Mouse (Mus musculus) kidney, embryonic 14.5 days (tissue): Measurements from ENCODE around the gene Hoxd3. TPM values are rescaled to one million over a fixed set of nuclear protein-coding genes. Genes with fewer than 3 reads are reported as not detected.

Experiments
- ATAC-seq: fragments of 200-750 bp; cut with Nextera tagmentation; 2 replicates; pipeline ENCODE4 v1.8.0; 2017; ENCODE audit warnings: moderate number of reproducible peaks, mild to moderate bottlenecking, moderate TSS enrichment, moderate library complexity; ENCODE audit not compliant: low FRiP score, low TSS enrichment
- H3K27ac ChIP-seq: fragments of 300-500 bp; sonication (generic); 2 replicates; pipeline ENCODE4 v1.5.1; 2014; ENCODE audit warnings: low read depth, mild to moderate bottlenecking, low read length, moderate library complexity, mixed read lengths
- H3K27me3 ChIP-seq: fragments of 300-500 bp; sonication (generic); 2 replicates; pipeline ENCODE4 v1.6.1; 2014; ENCODE audit warnings: mild to moderate bottlenecking, low read length; ENCODE audit not compliant: control insufficient read depth, insufficient read depth
- H3K36me3 ChIP-seq: fragments of 300-500 bp; sonication (generic); 2 replicates; pipeline ENCODE4 v1.6.1; 2014; ENCODE audit warnings: low read length, mixed read lengths; ENCODE audit not compliant: control insufficient read depth, insufficient read depth
- H3K4me1 ChIP-seq: fragments of 300-500 bp; sonication (generic); 2 replicates; pipeline ENCODE4 v1.6.1; 2014; ENCODE audit warnings: low read length, mixed read lengths; ENCODE audit not compliant: control insufficient read depth, insufficient read depth
- H3K4me2 ChIP-seq: fragments of 300-500 bp; sonication (generic); replicated peaks from 2 replicates; pipeline ENCODE4 v1.6.1; 2014; ENCODE audit warnings: low read depth, mild to moderate bottlenecking, low read length
- H3K4me3 ChIP-seq: fragments of 300-500 bp; sonication (generic); 2 replicates; pipeline ENCODE4 v1.5.1; 2014; ENCODE audit warnings: mild to moderate bottlenecking, low read length
- H3K9ac ChIP-seq: fragments of 300-500 bp; sonication (generic); 2 replicates; pipeline ENCODE4 v1.6.1; 2014; ENCODE audit warnings: low read depth, mild to moderate bottlenecking, low read length, moderate library complexity
- H3K9me3 ChIP-seq: fragments of 300-500 bp; sonication (generic); 2 replicates; pipeline ENCODE4 v1.6.1; 2016; ENCODE audit warnings: low read length; ENCODE audit not compliant: control insufficient read depth
- WGBS: fragments of 180-500 bp; shearing (Covaris S2); extraction: QIAGEN DNeasy Blood & Tissue Kit; methylation state at CpG from one replicate; pipeline ENCODE4 v1.1.7; 2014; 5-methylcytosine and 5-hydroxymethylcytosine counted together
- polyA plus RNA-seq: library from polyadenylated mRNA; unstranded; fragments of >200 nt; fragmentation: Nextera tagmentation; extraction: Ambion mirVana; gene quantifications from 2 replicates; pipeline ENCODE4 v1.2.1, GENCODE M21; 2014

The Hoxd3 gene
- polyA plus RNA-seq, 1 experiment from 2014 or later, result 12.6 TPM

DNA sequence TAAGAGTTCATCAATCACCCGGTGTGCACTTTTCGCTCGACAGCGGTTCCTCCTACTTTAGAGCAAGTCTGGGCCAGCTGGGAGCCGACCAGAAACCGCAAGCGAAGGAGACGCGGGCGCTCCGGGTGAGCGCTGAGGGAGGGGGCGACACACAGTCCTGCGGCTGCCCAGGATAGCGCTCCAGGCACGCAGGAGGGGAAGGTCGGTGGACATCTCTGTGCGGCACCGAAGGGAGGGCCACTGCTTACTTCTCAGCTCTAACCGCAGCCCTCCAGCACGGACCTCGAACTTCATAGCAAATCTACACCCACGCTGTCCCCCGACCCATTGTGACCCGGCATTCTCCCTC lies 41.4 kb downstream of the Hoxd3 start:
- WGBS, result 1% methylated on average over 24 of the region's 25 CpGs
- Histone ChIP-seq H3K27ac (peak overlapping the region; percentile 20; the same call in 1 of the 2 replicates), H3K27me3 (peaks cover 7% of the 10 kb centered on the region; the same call in 1 of the 2 replicates), H3K36me3 (no peaks in the 10 kb centered on the region), H3K9ac (peak overlapping the region; percentile 51), H3K4me1 (peaks cover 28% of the 10 kb centered on the region), H3K4me2 (peak overlapping the region; percentile 69), H3K9me3 (0 out of 2 replicates have a peak, but pooled peaks cover 4% of the 10 kb centered on the region), H3K4me3 (peak overlapping the region; percentile 40)
- no peak; the same call in none of the 2 replicates for ATAC-seq

DNA sequence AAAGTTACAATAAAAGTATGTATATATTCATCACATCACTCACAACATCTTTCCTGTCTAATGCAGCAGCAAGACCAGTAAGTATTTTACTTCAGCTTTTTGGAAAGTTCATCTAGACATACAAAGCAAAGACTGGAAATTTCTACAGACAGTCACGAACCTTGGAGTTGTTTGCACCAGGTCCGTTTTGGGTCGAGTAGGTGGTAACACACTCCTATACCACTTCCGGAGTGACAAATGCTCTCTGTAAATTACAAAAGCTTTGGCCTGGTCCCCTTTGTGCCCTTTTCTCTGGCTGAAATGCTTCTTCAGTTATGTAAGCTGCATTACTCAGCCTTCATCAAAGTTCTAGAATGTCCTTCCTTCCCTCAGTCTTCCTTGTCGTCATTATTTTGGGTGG lies 42.0 kb downstream of the Hoxd3 start:
- no peak overlapping the region; the same call in 1 of the 2 replicates for H3K4me2 ChIP-seq
- H3K36me3 ChIP-seq, result no peaks in the 10 kb centered on the region
- H3K27me3 ChIP-seq, result peaks cover 7% of the 10 kb centered on the region; the same call in 1 of the 2 replicates
- no peak overlapping the region for H3K9ac ChIP-seq
- peaks cover 26% of the 10 kb centered on the region for H3K4me1 ChIP-seq
- ATAC-seq, result no peak
- 0 out of 2 replicates have a peak overlapping the region, but pooled peaks have one; percentile 20 for H3K27ac ChIP-seq
- 24% methylated on average over 5 of the region's 5 CpGs for WGBS
- H3K4me3 ChIP-seq, result no peak overlapping the region; the same call in 1 of the 2 replicates
- 0 out of 2 replicates have a peak, but pooled peaks cover 4% of the 10 kb centered on the region for H3K9me3 ChIP-seq

DNA sequence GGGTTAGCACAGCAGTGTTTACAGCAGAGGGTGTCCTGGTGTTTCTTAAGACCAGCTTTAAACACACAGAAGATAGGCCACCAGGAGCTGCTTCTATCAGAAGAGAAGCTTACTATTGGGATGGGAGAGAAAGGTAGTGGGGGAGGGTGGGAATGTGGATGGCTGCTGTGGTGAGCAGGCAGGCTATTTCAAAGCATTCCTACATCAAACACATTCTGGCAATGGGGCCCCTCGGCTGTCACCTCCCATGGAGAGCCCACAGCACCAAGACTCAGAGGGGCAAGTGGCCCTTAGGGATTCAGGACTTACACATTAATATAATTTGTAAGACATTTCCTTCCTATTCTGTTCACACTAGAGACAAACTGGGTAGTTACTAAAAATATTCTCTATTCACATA lies 48.4 kb downstream of the Hoxd3 start:
- 0% methylated on average over 1 of the region's 1 CpGs for WGBS
- H3K4me1 ChIP-seq, result peaks cover 17% of the 10 kb centered on the region
- H3K4me3 ChIP-seq, result no peak overlapping the region
- H3K36me3 ChIP-seq, result no peaks in the 10 kb centered on the region
- no peak overlapping the region for H3K27ac ChIP-seq
- H3K9ac ChIP-seq, result no peak overlapping the region
- ATAC-seq, result no peak
- no peak overlapping the region for H3K4me2 ChIP-seq
- 0 out of 2 replicates have a peak, but pooled peaks cover 4% of the 10 kb centered on the region for H3K9me3 ChIP-seq
- peaks cover 28% of the 10 kb centered on the region for H3K27me3 ChIP-seq

DNA sequence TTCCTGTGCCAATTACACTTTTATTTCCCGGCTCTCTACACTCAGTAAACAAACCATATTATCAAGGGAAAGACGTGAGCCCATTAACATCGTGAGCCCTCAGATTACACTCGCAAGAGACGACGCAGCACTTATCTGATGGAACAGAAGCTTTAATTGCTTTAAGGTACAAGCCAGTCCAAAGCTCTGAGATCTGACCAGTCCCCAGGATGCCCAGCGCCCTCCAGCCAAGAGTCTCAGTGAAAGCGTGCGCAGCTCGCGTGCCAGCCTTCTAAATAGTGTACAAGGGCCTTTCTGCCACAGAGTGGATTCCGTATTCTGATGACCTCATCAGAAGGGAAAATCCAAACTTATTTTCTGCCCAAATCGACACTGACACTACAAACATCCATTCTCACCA lies 50.2 kb downstream of the Hoxd3 start:
- no peak for ATAC-seq
- H3K9ac ChIP-seq, result no peak overlapping the region
- H3K27me3 ChIP-seq, result peaks cover 28% of the 10 kb centered on the region
- peak overlapping the region; percentile 98 for H3K4me2 ChIP-seq
- H3K36me3 ChIP-seq, result no peaks in the 10 kb centered on the region
- under 1% methylated on average over 13 of the region's 13 CpGs for WGBS
- H3K9me3 ChIP-seq, result no peaks in the 10 kb centered on the region
- peak overlapping the region; percentile 58 for H3K4me3 ChIP-seq
- no peak overlapping the region for H3K27ac ChIP-seq
- H3K4me1 ChIP-seq, result peaks cover 17% of the 10 kb centered on the region

DNA sequence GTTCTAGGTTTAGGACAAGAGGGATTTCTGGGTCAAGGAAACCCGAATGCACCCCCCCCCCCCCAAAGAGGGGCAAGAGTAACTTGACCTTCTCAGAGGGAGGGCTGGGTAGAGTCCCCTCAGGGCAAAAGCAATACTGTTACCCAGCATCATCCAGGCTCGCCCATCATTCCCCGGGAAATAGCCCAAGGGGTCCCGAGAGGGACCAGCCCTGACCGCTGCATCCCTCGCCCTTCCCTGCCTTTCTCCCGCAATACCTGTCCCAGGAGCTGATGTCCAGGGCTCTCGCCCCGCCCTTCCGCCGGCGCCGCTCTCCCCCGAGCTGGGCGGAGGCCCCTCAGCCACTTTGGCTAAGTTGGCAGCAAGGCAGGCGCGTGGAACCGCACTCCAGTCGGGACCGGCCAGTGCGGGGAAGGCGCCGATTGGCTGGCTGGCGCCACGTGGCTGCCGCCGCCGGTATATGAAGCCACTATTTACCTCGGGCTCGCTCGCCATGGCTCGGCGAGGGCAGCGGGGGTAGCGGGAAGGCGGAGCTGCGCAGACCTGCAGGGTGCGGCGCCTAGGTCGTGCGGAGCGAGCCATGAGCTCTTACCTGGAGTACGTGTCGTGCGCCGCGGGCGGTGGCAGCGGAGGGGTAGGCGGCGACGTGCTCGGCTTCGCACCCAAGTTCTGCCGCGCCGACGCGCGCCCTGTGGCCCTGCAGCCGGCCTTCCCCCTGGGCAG lies 51.0 kb downstream of the Hoxd3 start, which contains the start of gene Hoxd1:
Gene Hoxd1 (plus strand): TSS at position 459 of the 723 bp plus-strand sequence.
- under 1% methylated on average over 54 of the region's 61 CpGs for WGBS
- peaks cover 17% of the 10 kb centered on the region for H3K4me1 ChIP-seq
- no peaks in the 10 kb centered on the region for H3K36me3 ChIP-seq
- no peaks in the 10 kb centered on the region for H3K9me3 ChIP-seq
- H3K27me3 ChIP-seq, result peaks cover 28% of the 10 kb centered on the region
- ATAC-seq, result peak; percentile 91
- H3K27ac ChIP-seq, result no peak within 1 kb of the TSS
- H3K4me3 ChIP-seq, result peak within 1 kb of the TSS; percentile 58
- peak within 1 kb of the TSS; percentile 98 for H3K4me2 ChIP-seq
- peak within 1 kb of the TSS; percentile 58; the same call in 1 of the 2 replicates for H3K9ac ChIP-seq

DNA sequence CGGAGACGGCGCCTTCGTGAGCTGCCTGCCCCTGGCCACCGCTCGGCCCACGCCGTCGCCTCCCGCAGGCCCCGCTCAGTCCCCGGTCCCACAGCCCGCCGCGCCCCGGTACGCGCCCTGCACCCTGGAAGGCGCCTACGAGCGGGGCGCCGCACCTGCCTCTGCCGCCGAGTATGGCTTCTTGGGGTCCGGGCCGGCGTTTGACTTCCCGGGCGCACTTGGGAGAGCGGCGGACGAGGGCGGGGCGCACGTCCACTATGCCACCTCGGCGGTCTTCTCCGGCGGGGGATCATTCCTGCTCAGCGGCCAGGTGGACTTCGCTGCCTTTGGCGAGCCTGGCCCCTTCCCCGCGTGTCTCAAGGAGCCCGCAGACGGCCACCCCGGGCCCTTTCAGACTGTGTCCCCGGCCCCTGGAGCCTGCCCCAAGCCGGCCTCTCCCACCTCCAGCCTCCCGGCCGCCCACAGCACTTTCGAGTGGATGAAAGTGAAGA lies 51.6 kb downstream of the Hoxd3 start:
- peak overlapping the region; percentile 98 for H3K4me2 ChIP-seq
- no peaks in the 10 kb centered on the region for H3K9me3 ChIP-seq
- peak overlapping the region; percentile 58; the same call in 1 of the 2 replicates for H3K9ac ChIP-seq
- H3K4me1 ChIP-seq, result peaks cover 17% of the 10 kb centered on the region
- H3K36me3 ChIP-seq, result no peaks in the 10 kb centered on the region
- peaks cover 28% of the 10 kb centered on the region for H3K27me3 ChIP-seq
- peak overlapping the region; percentile 58 for H3K4me3 ChIP-seq
- H3K27ac ChIP-seq, result no peak overlapping the region
- peak; percentile 34 for ATAC-seq
- WGBS, result under 1% methylated on average over 45 of the region's 53 CpGs

DNA sequence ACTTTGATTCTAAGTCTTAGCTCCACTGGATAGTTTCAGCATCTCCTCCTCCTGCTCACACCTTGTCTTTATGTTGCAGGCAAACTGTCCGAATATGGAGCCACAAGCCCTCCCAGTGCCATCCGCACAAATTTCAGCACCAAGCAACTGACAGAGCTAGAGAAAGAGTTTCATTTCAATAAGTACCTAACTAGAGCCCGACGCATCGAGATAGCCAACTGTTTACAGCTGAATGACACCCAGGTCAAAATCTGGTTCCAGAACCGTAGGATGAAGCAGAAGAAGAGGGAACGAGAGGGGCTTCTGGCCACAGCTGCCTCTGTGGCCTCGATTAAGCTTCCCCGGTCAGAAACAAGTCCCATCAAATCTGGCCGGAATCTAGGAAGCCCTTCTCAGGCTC lies 52.2 kb downstream of the Hoxd3 start:
- Histone ChIP-seq H3K4me3 (peak overlapping the region; percentile 58), H3K36me3 (no peaks in the 10 kb centered on the region), H3K27ac (no peak overlapping the region), H3K9me3 (no peaks in the 10 kb centered on the region), H3K4me2 (peak overlapping the region; percentile 98), H3K4me1 (peaks cover 17% of the 10 kb centered on the region), H3K9ac (no peak overlapping the region), H3K27me3 (peaks cover 28% of the 10 kb centered on the region)
- 45% methylated on average over 10 of the region's 10 CpGs for WGBS
- no peak for ATAC-seq

DNA sequence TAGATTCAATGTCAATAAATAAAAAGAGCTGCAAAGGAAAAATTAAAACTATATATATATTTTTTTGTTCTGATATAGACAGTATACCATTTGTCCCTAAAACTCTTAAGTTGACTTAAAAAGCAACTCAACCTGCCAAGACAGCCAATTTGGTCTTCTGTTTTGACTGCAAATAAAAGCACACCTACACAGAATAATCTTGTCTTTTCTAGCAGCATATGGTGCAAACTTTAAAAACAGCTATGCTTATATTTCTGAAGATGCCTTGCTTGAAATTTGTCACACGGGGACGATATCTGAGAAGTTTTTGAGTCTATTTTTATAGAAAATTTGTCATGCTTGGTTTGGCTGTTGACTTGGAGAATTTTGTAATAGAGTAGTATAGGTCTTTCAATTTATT lies 62.6 kb downstream of the Hoxd3 start:
- Histone ChIP-seq H3K4me2 (no peak overlapping the region), H3K27me3 (no peaks in the 10 kb centered on the region), H3K9ac (no peak overlapping the region), H3K36me3 (no peaks in the 10 kb centered on the region), H3K9me3 (no peaks in the 10 kb centered on the region), H3K4me3 (no peak overlapping the region), H3K27ac (no peak overlapping the region), H3K4me1 (no peaks in the 10 kb centered on the region)
- WGBS, result 82% methylated on average over 2 of the region's 2 CpGs
- no peak for ATAC-seq
